Mouse (Mus musculus) olfactory bulb, adult 2 months (tissue): ENCODE results near the gene Gm11084.

Experiments
- CTCF ChIP-seq: fragments of 200-500 bp; IDR thresholded peaks from 2 replicates; pipeline ENCODE4 v1.5.1; 2012; ENCODE audit warnings: low read depth, mild to moderate bottlenecking, low read length, moderate library complexity; ENCODE audit not compliant: insufficient read depth
- POLR2A ChIP-seq: fragments of 200-500 bp; IDR thresholded peaks from 2 replicates; pipeline ENCODE4 v1.6.1; 2012; ENCODE audit warnings: mild to moderate bottlenecking, low read depth, low read length, moderate library complexity; ENCODE audit not compliant: insufficient read depth

DNA sequence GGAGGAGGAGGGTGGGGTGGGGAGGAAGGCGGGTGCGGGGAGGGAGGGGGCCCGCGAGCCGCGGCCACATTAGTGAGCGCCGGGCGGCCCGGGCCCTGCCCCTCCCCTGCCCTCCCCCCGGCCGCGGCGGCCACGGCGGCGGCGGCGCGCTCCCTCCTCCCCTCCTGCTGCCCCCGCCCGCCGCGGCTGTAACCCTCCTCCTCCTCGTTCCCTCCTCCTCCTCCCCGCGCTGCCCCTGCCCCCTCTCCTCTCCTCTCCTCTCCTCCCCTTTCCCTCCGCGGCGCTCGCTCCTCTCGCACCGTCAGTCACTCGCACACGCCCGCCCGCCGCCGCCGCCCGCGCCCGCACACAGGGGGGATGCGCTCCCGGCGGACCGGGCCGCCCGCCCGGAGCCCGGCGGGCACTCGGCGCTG lies 6.9 kb downstream of the Gm11084 start:
- TF ChIP-seq CTCF (no peak), POLR2A (peak; percentile 54; the same call in 1 of the 2 replicates)
